8 mouse cellular contexts compared by ENCODE assay signal in genomic region chr9:108347024-108347423, GRCm38 (mm10). TPM values are rescaled to one million over a fixed set of nuclear protein-coding genes. Genes with fewer than 3 reads are reported as not detected.
DNase-seq lines count a peak whose midpoint lies in the region; ATAC-seq and TF ChIP-seq lines count a peak whose summit lies in the region.

No protein-coding gene starts in this region.

- H3K9me3 ChIP-seq in embryonic facial prominence, embryonic 11.5 days (replicated peaks; ENCODE audit: control insufficient read depth, low read length) = no peaks in the 10 kb centered on the region
- no peaks in the 10 kb centered on the region for H3K9me3 ChIP-seq in hindbrain, embryonic 16.5 days (ENCODE audit: control insufficient read depth, low read length)
- no peaks in the 10 kb centered on the region for H3K9me3 ChIP-seq in midbrain, postnatal 0 days (ENCODE audit: low read length)

- no peak for ATAC-seq in embryonic facial prominence, embryonic 11.5 days (replicated peaks; ENCODE audit: insufficient number of reproducible peaks, low FRiP score, low TSS enrichment, low read depth)
- ATAC-seq in hindbrain, embryonic 16.5 days = no peak
- no peak for ATAC-seq in midbrain, postnatal 0 days (ENCODE audit: low FRiP score)

- H3K4me3 ChIP-seq in layer of hippocampus, adult 2 months = peak overlapping the region; percentile 99
- H3K4me3 ChIP-seq in embryonic facial prominence, embryonic 11.5 days (ENCODE audit: low read depth, low read length) = peak overlapping the region; percentile 89
- peak overlapping the region; percentile 99 for H3K4me3 ChIP-seq in hindbrain, embryonic 16.5 days (ENCODE audit: low read length)
- peak overlapping the region; percentile 95 for H3K4me3 ChIP-seq in midbrain, postnatal 0 days (ENCODE audit: low read depth, low read length)

- no peak for DNase-seq in layer of hippocampus, adult 2 months (ENCODE audit: low spot score in 2 of 2)
- no peak for DNase-seq in layer of hippocampus, postnatal 25 days (ENCODE audit: extremely low spot score in 1 of 2, low spot score in 1 of 2)
- DNase-seq in embryonic facial prominence, embryonic 11.5 days (ENCODE audit: low spot score) = no peak
- peak; percentile 4 for DNase-seq in midbrain, postnatal 0 days (ENCODE audit: low spot score)
- DNase-seq in gastrocnemius, postnatal 14 days = no peak
- DNase-seq in right cerebral cortex, postnatal 14 days = no peak
- no peak for DNase-seq in urinary bladder, postnatal 36 days (ENCODE audit: low spot score in 2 of 2)

- H3K4me2 ChIP-seq in embryonic facial prominence, embryonic 11.5 days (ENCODE audit: low read depth, low read length) = peak overlapping the region; percentile 69
- H3K4me2 ChIP-seq in hindbrain, embryonic 16.5 days (ENCODE audit: low read length) = peak overlapping the region; percentile 92
- peak overlapping the region; percentile 71 for H3K4me2 ChIP-seq in midbrain, postnatal 0 days (ENCODE audit: low read depth, low read length, poor library complexity, severe bottlenecking)

- H3K9ac ChIP-seq in embryonic facial prominence, embryonic 11.5 days (replicated peaks; ENCODE audit: low read length) = peak overlapping the region; percentile 86
- peak overlapping the region; percentile 90 for H3K9ac ChIP-seq in hindbrain, embryonic 16.5 days (ENCODE audit: low read depth, low read length)
- H3K9ac ChIP-seq in midbrain, postnatal 0 days (replicated peaks; ENCODE audit: low read length, poor library complexity, severe bottlenecking) = peak overlapping the region; percentile 83

- no peaks in the 10 kb centered on the region for H3K27me3 ChIP-seq in embryonic facial prominence, embryonic 11.5 days (ENCODE audit: control insufficient read depth, insufficient read depth, low read length)
- no peaks in the 10 kb centered on the region for H3K27me3 ChIP-seq in hindbrain, embryonic 16.5 days (replicated peaks; ENCODE audit: control insufficient read depth, insufficient read depth, low read length)
- no peaks in the 10 kb centered on the region for H3K27me3 ChIP-seq in midbrain, postnatal 0 days (ENCODE audit: insufficient read depth, low read length)

- intact Hi-C loops in gastrocnemius, postnatal 14 days (cut with DNase I; ENCODE audit: low total_unique reads) = no loop called here

- TF ChIP-seq CTCF in layer of hippocampus, adult 2 months (conservative IDR thresholded peaks at IDR 0.05) = no peak
- no peak for TF ChIP-seq CTCF in midbrain, postnatal 0 days (IDR thresholded peaks at IDR 0.05)

- H3K27ac ChIP-seq in layer of hippocampus, adult 2 months = peak overlapping the region; percentile 98
- H3K27ac ChIP-seq in embryonic facial prominence, embryonic 11.5 days (replicated peaks; ENCODE audit: low read depth, low read length) = peak overlapping the region; percentile 83
- H3K27ac ChIP-seq in hindbrain, embryonic 16.5 days (ENCODE audit: low read depth, low read length) = peak overlapping the region; percentile 98
- H3K27ac ChIP-seq in midbrain, postnatal 0 days (ENCODE audit: low read depth, low read length) = peak overlapping the region; percentile 82

- H3K36me3 ChIP-seq in embryonic facial prominence, embryonic 11.5 days (replicated peaks; ENCODE audit: control insufficient read depth, insufficient read depth, low read depth, low read length) = peaks cover 10% of the 10 kb centered on the region; the same call in 1 of the 2 replicates
- peaks cover 17% of the 10 kb centered on the region for H3K36me3 ChIP-seq in hindbrain, embryonic 16.5 days (ENCODE audit: control insufficient read depth, insufficient read depth, low read length)
- H3K36me3 ChIP-seq in midbrain, postnatal 0 days (ENCODE audit: insufficient read depth, low read length) = peaks cover 8% of the 10 kb centered on the region; the same call in 1 of the 2 replicates

- WGBS in embryonic facial prominence, embryonic 11.5 days = 5% methylated on average over 11 of the region's 11 CpGs
- WGBS in hindbrain, embryonic 16.5 days = 5% methylated on average over 11 of the region's 11 CpGs
- 5% methylated on average over 11 of the region's 11 CpGs for WGBS in midbrain, postnatal 0 days

- no peaks in the 10 kb centered on the region for H3K4me1 ChIP-seq in embryonic facial prominence, embryonic 11.5 days (ENCODE audit: control insufficient read depth, insufficient read depth, low read length)
- peaks cover 11% of the 10 kb centered on the region for H3K4me1 ChIP-seq in hindbrain, embryonic 16.5 days (ENCODE audit: control insufficient read depth, insufficient read depth, low read depth, low read length)
- no peaks in the 10 kb centered on the region for H3K4me1 ChIP-seq in midbrain, postnatal 0 days (ENCODE audit: insufficient read depth, low read length)

RNA-seq across cellular contexts. Expression of gene Usp4, which starts 0.6 kb away (rescaled TPM):
- 100 to 1,000 TPM; 106 to 112 TPM for total RNA-seq in layer of hippocampus, adult 2 months (2021)
- 100 to 1,000 TPM; 102 to 108 TPM for total RNA-seq in layer of hippocampus, postnatal 25 days (2021)
- 128 and 149 TPM in 2 replicates for polyA plus RNA-seq in embryonic facial prominence, embryonic 11.5 days (2014; fragmentation: Nextera tagmentation; extraction: Ambion mirVana)
- 116 and 127 TPM in 2 replicates for polyA plus RNA-seq in hindbrain, embryonic 16.5 days (2015; fragmentation: Nextera tagmentation; extraction: Ambion mirVana)
- total RNA-seq in midbrain, postnatal 0 days (2014; rRNA removed) = 114 and 132 TPM in 2 replicates
- polyA plus RNA-seq in midbrain, postnatal 0 days (2015; fragmentation: Nextera tagmentation; extraction: Ambion mirVana) = 102 and 106 TPM in 2 replicates
- total RNA-seq in gastrocnemius, postnatal 14 days (2021) = 10 to 100 TPM; 56.6 to 62.4 TPM

RNA-seq across cellular contexts. Expression of gene Gpx1, which starts 8.3 kb away (rescaled TPM):
- total RNA-seq in layer of hippocampus, adult 2 months (2021) = 10 to 100 TPM; 62.2 to 64.1 TPM
- 10 to 100 TPM; 64.8 to 76.7 TPM for total RNA-seq in layer of hippocampus, postnatal 25 days (2021)
- 888 and 899 TPM in 2 replicates for polyA plus RNA-seq in embryonic facial prominence, embryonic 11.5 days (2014; fragmentation: Nextera tagmentation; extraction: Ambion mirVana)
- polyA plus RNA-seq in hindbrain, embryonic 16.5 days (2015; fragmentation: Nextera tagmentation; extraction: Ambion mirVana) = 451 and 453 TPM in 2 replicates
- 225 and 226 TPM in 2 replicates for total RNA-seq in midbrain, postnatal 0 days (2014; rRNA removed)
- 430 and 447 TPM in 2 replicates for polyA plus RNA-seq in midbrain, postnatal 0 days (2015; fragmentation: Nextera tagmentation; extraction: Ambion mirVana)
- 10 to 100 TPM; 86.5 to 98.0 TPM for total RNA-seq in gastrocnemius, postnatal 14 days (2021)

RNA-seq across cellular contexts. Expression of gene Tcta, which starts 41.1 kb away (rescaled TPM):
- total RNA-seq in layer of hippocampus, adult 2 months (2021) = 10 to 100 TPM; 35.4 to 36.0 TPM
- 10 to 100 TPM; 36.0 to 37.9 TPM for total RNA-seq in layer of hippocampus, postnatal 25 days (2021)
- 20.6 and 25.4 TPM in 2 replicates for polyA plus RNA-seq in embryonic facial prominence, embryonic 11.5 days (2014; fragmentation: Nextera tagmentation; extraction: Ambion mirVana)
- polyA plus RNA-seq in hindbrain, embryonic 16.5 days (2015; fragmentation: Nextera tagmentation; extraction: Ambion mirVana) = 51.6 and 57.2 TPM in 2 replicates
- 59.8 and 61.2 TPM in 2 replicates for total RNA-seq in midbrain, postnatal 0 days (2014; rRNA removed)
- polyA plus RNA-seq in midbrain, postnatal 0 days (2015; fragmentation: Nextera tagmentation; extraction: Ambion mirVana) = 76.3 and 79.8 TPM in 2 replicates
- total RNA-seq in gastrocnemius, postnatal 14 days (2021) = 10 to 100 TPM; 24.7 to 26.9 TPM

RNA-seq across cellular contexts. Expression of gene Rhoa, which starts 41.1 kb away (rescaled TPM):
- total RNA-seq in layer of hippocampus, adult 2 months (2021) = 100 to 1,000 TPM; 155 to 163 TPM
- 100 to 1,000 TPM; 167 to 187 TPM for total RNA-seq in layer of hippocampus, postnatal 25 days (2021)
- polyA plus RNA-seq in embryonic facial prominence, embryonic 11.5 days (2014; fragmentation: Nextera tagmentation; extraction: Ambion mirVana) = 282 and 303 TPM in 2 replicates
- 278 TPM in 2 replicates for polyA plus RNA-seq in hindbrain, embryonic 16.5 days (2015; fragmentation: Nextera tagmentation; extraction: Ambion mirVana)
- 120 and 124 TPM in 2 replicates for total RNA-seq in midbrain, postnatal 0 days (2014; rRNA removed)
- 242 and 252 TPM in 2 replicates for polyA plus RNA-seq in midbrain, postnatal 0 days (2015; fragmentation: Nextera tagmentation; extraction: Ambion mirVana)
- 100 to 1,000 TPM; 159 to 177 TPM for total RNA-seq in gastrocnemius, postnatal 14 days (2021)

RNA-seq across cellular contexts. Expression of gene 1700102P08Rik, which starts 45.6 kb away (rescaled TPM):
- 1 to 10 TPM; 2.3 to 3.3 TPM for total RNA-seq in layer of hippocampus, adult 2 months (2021)
- total RNA-seq in layer of hippocampus, postnatal 25 days (2021) = 1 to 10 TPM; 1.4 to 2.4 TPM
- polyA plus RNA-seq in embryonic facial prominence, embryonic 11.5 days (2014; fragmentation: Nextera tagmentation; extraction: Ambion mirVana) = 0.59 and 0.76 TPM in 2 replicates
- 1.5 and 2.7 TPM in 2 replicates for polyA plus RNA-seq in hindbrain, embryonic 16.5 days (2015; fragmentation: Nextera tagmentation; extraction: Ambion mirVana)
- 2.1 and 3.0 TPM in 2 replicates for total RNA-seq in midbrain, postnatal 0 days (2014; rRNA removed)
- 0.99 and 1.4 TPM in 2 replicates for polyA plus RNA-seq in midbrain, postnatal 0 days (2015; fragmentation: Nextera tagmentation; extraction: Ambion mirVana)
- under 1 TPM; 0.31 to 0.42 TPM for total RNA-seq in gastrocnemius, postnatal 14 days (2021)
